Mouse (Mus musculus): ENCODE measurements around the gene Tpm3. TPM values are rescaled to one million over a fixed set of nuclear protein-coding genes. Genes with fewer than 3 reads are reported as not detected.
A peak's percentile ranks its signal among the peaks of the same experiment; 100 is the strongest.

The Tpm3 gene
- polyA plus RNA-seq, 1 experiment from 2014 or later, result 533 TPM

DNA sequence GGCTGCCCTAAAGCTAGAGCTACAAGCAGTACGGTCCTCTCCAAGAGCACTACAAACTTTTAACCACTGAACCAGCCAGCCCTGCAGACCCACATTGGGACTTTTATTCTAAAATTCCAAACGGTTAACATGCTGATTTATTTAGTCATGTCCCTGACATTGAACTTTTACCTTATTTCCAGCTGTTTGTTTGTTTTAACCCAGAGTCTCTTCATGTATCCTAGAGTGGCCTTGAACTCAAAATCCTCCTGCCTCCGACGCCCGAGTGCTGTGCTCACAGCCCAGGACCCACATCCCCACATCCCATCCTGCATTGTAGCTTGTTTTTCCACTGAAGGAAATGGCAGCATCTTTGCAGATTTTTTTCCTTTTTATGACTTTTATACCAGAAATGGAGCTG lies 62.5 kb downstream of the Tpm3 start:
- Histone ChIP-seq H3K4me3 (ENCODE audit: low read depth, low read length) (no peak overlapping the region), H3K4me1 (ENCODE audit: control insufficient read depth, insufficient read depth, low read length) (no peaks in the 10 kb centered on the region), H3K27ac (ENCODE audit: low read length) (no peak overlapping the region), H3K9me3 (ENCODE audit: control insufficient read depth, low read depth, low read length) (no peaks in the 10 kb centered on the region), H3K36me3 (ENCODE audit: control insufficient read depth, insufficient read depth, low read length) (no peaks in the 10 kb centered on the region), H3K4me2 (replicated peaks; ENCODE audit: low read depth, low read length) (no peak overlapping the region), H3K27me3 (ENCODE audit: control insufficient read depth, insufficient read depth, low read length) (no peaks in the 10 kb centered on the region), H3K9ac (replicated peaks; ENCODE audit: low read depth, low read length) (no peak overlapping the region)
- 52% methylated on average over 5 of the region's 5 CpGs for WGBS
- ATAC-seq (ENCODE audit: insufficient number of reproducible peaks, insufficient read depth, low FRiP score, low read depth), result no peak

DNA sequence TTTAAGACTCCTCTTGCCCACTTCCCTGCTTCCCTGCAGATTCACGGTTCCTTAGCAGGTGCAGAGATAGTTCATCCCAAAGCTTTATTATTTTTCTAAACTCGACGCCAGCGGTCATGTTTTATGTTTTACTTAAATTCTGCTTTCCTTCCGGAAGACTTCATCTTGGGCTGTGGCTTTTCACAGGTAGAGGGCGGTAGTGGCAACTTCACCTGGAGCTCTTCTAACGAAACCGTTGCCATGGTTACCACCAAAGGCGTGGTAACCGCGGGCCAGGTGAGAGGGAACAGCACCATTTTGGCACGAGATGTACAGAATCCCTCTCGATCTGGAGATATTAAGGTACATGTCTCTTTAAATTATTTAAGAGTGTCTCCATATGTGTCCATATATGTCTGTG lies 64.2 kb downstream of the Tpm3 start:
- ATAC-seq (ENCODE audit: insufficient number of reproducible peaks, insufficient read depth, low FRiP score, low read depth), result no peak
- H3K9ac ChIP-seq (replicated peaks; ENCODE audit: low read depth, low read length), result no peak overlapping the region
- no peaks in the 10 kb centered on the region for H3K36me3 ChIP-seq (ENCODE audit: control insufficient read depth, insufficient read depth, low read length)
- H3K9me3 ChIP-seq (ENCODE audit: control insufficient read depth, low read depth, low read length), result no peaks in the 10 kb centered on the region
- no peak overlapping the region for H3K4me2 ChIP-seq (replicated peaks; ENCODE audit: low read depth, low read length)
- no peaks in the 10 kb centered on the region for H3K27me3 ChIP-seq (ENCODE audit: control insufficient read depth, insufficient read depth, low read length)
- no peak overlapping the region for H3K27ac ChIP-seq (ENCODE audit: low read length)
- H3K4me3 ChIP-seq (ENCODE audit: low read depth, low read length), result no peak overlapping the region
- 41% methylated on average over 13 of the region's 13 CpGs for WGBS
- no peaks in the 10 kb centered on the region for H3K4me1 ChIP-seq (ENCODE audit: control insufficient read depth, insufficient read depth, low read length)

DNA sequence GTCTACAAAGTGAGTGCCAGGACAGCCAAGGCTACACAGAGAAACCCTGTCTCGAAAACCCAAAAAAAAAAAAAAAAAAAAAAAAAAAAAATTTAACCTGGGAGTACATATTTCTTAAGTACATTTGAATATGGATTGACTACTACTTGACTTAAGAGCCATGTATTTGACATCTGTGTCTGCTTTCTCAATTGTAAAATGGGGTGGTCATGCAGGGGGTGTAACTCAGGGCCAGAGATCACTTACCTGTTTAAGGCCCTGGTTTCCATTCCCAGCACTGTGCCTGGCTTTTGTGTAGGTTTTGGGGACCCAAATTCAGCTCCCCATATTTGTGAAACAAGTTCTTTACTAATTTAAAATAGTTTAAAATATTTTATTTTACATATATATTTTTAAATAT lies 65.2 kb downstream of the Tpm3 start:
- Histone ChIP-seq H3K27ac (ENCODE audit: low read length) (no peak overlapping the region), H3K9ac (replicated peaks; ENCODE audit: low read depth, low read length) (no peak overlapping the region), H3K4me3 (ENCODE audit: low read depth, low read length) (no peak overlapping the region), H3K4me2 (replicated peaks; ENCODE audit: low read depth, low read length) (no peak overlapping the region), H3K36me3 (ENCODE audit: control insufficient read depth, insufficient read depth, low read length) (no peaks in the 10 kb centered on the region), H3K4me1 (ENCODE audit: control insufficient read depth, insufficient read depth, low read length) (no peaks in the 10 kb centered on the region), H3K27me3 (ENCODE audit: control insufficient read depth, insufficient read depth, low read length) (no peaks in the 10 kb centered on the region), H3K9me3 (ENCODE audit: control insufficient read depth, low read depth, low read length) (no peaks in the 10 kb centered on the region)
- 86% methylated on average over 1 of the region's 1 CpGs for WGBS
- ATAC-seq (ENCODE audit: insufficient number of reproducible peaks, insufficient read depth, low FRiP score, low read depth), result no peak

DNA sequence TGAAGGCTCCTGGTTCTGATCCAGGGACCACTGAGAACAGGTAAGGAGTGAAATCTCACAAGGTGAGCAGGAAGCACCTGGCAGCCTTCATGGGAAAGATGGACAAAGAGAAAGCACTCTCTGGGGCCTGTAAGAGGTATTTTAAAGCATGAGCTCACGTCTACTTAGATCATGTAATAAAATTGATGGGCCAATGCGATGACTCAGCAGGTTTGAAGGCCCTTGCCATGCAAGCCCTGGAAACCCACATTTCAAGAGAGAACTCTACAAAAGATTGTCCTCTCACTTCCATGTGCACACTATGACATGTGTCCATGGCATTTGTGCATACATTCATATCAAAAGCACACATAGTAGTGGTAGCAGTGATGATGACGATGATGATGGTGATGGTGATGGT lies 67.5 kb downstream of the Tpm3 start:
- no peak overlapping the region for H3K4me2 ChIP-seq (replicated peaks; ENCODE audit: low read depth, low read length)
- no peak for ATAC-seq (ENCODE audit: insufficient number of reproducible peaks, insufficient read depth, low FRiP score, low read depth)
- H3K27me3 ChIP-seq (ENCODE audit: control insufficient read depth, insufficient read depth, low read length), result no peaks in the 10 kb centered on the region
- no peaks in the 10 kb centered on the region for H3K36me3 ChIP-seq (ENCODE audit: control insufficient read depth, insufficient read depth, low read length)
- H3K4me3 ChIP-seq (ENCODE audit: low read depth, low read length), result no peak overlapping the region
- H3K4me1 ChIP-seq (ENCODE audit: control insufficient read depth, insufficient read depth, low read length), result no peaks in the 10 kb centered on the region
- no peaks in the 10 kb centered on the region for H3K9me3 ChIP-seq (ENCODE audit: control insufficient read depth, low read depth, low read length)
- WGBS, result 92% methylated on average over 3 of the region's 3 CpGs
- H3K9ac ChIP-seq (replicated peaks; ENCODE audit: low read depth, low read length), result no peak overlapping the region
- no peak overlapping the region for H3K27ac ChIP-seq (ENCODE audit: low read length)

DNA sequence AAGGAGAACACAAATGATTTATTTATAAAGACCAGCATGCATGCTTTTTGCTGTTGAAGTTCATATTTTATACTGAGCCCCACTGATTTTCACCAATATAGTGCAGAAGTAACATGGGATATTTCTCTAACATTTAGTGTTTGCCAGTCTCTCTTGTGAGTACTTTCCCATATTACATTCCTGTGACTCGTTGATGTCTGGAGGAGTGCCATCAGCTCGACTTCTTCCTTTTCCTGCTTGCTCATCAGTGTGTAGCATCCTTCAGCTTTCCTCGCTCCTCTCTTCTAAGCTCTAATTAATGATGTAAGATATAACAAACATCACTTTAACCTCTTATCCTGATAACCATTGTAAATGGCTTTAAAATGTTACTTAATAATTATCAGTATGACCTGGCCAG lies 73.0 kb downstream of the Tpm3 start:
- no peaks in the 10 kb centered on the region for H3K9me3 ChIP-seq (ENCODE audit: control insufficient read depth, low read depth, low read length)
- H3K9ac ChIP-seq (replicated peaks; ENCODE audit: low read depth, low read length), result no peak overlapping the region
- no peak for ATAC-seq (ENCODE audit: insufficient number of reproducible peaks, insufficient read depth, low FRiP score, low read depth)
- H3K27ac ChIP-seq (ENCODE audit: low read length), result no peak overlapping the region
- no peak overlapping the region for H3K4me2 ChIP-seq (replicated peaks; ENCODE audit: low read depth, low read length)
- H3K36me3 ChIP-seq (ENCODE audit: control insufficient read depth, insufficient read depth, low read length), result no peaks in the 10 kb centered on the region
- WGBS, result 76% methylated on average over 3 of the region's 3 CpGs
- no peak overlapping the region for H3K4me3 ChIP-seq (ENCODE audit: low read depth, low read length)
- H3K27me3 ChIP-seq (ENCODE audit: control insufficient read depth, insufficient read depth, low read length), result no peaks in the 10 kb centered on the region
- no peaks in the 10 kb centered on the region for H3K4me1 ChIP-seq (ENCODE audit: control insufficient read depth, insufficient read depth, low read length)

DNA sequence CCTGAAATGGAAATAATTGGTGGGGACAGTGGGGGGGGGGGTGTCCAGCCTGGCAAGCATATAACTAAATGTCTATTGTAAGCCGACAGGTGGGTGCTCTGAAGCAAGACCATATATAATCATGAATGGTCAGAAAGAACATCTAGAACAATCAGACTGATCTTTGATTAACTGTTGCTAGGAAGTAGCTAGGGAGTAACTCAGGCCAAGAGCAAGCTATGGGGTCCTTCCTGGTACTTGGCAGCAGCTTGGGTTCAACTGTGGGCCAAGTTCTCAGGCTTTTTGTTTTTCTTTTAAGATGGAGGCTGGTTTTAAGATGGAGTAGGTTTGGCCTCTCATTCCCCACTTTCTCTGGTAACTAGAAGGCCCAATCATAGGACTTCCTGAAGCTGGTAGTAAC lies 74.2 kb downstream of the Tpm3 start:
- no peaks in the 10 kb centered on the region for H3K36me3 ChIP-seq (ENCODE audit: control insufficient read depth, insufficient read depth, low read length)
- H3K4me3 ChIP-seq (ENCODE audit: low read depth, low read length), result no peak overlapping the region
- WGBS, result 96% methylated on average over 1 of the region's 1 CpGs
- no peak overlapping the region for H3K4me2 ChIP-seq (replicated peaks; ENCODE audit: low read depth, low read length)
- no peaks in the 10 kb centered on the region for H3K9me3 ChIP-seq (ENCODE audit: control insufficient read depth, low read depth, low read length)
- no peaks in the 10 kb centered on the region for H3K27me3 ChIP-seq (ENCODE audit: control insufficient read depth, insufficient read depth, low read length)
- no peak overlapping the region for H3K27ac ChIP-seq (ENCODE audit: low read length)
- no peak for ATAC-seq (ENCODE audit: insufficient number of reproducible peaks, insufficient read depth, low FRiP score, low read depth)
- H3K9ac ChIP-seq (replicated peaks; ENCODE audit: low read depth, low read length), result no peak overlapping the region
- no peaks in the 10 kb centered on the region for H3K4me1 ChIP-seq (ENCODE audit: control insufficient read depth, insufficient read depth, low read length)

MicroRNAs encoded within 50 kb of the gene (microRNA counts, 519-probe panel; counts per million panel counts)
- microRNA mmu-miR-190b, result 3,480 counts per million, percentile 68 among the panel's probes with 10 or more counts

Small RNAs within 50 kb of the gene (microRNA-seq; reads per million reads assigned to microRNA genes)
- 14.8 reads per million, percentile 25 among the genes with 10 or more reads in this experiment for gene Mir190b

Other genes starting within 250 kb of the Tpm3 start
- 4.0 and 5.7 TPM in 2 replicates for gene She, start 241.3 kb upstream of the Tpm3 start, polyA plus RNA-seq (2014; fragmentation: Nextera tagmentation; extraction: Ambion mirVana)
- 1.6 and 1.8 TPM in 2 replicates for gene Il6ra, start 159.5 kb upstream of the Tpm3 start, polyA plus RNA-seq (2014; fragmentation: Nextera tagmentation; extraction: Ambion mirVana)
- 19.0 and 21.0 TPM in 2 replicates for gene Atp8b2, start 109.1 kb upstream of the Tpm3 start, polyA plus RNA-seq (2014; fragmentation: Nextera tagmentation; extraction: Ambion mirVana)
- 122 and 123 TPM in 2 replicates for gene Hax1, start 73.9 kb upstream of the Tpm3 start, polyA plus RNA-seq (2014; fragmentation: Nextera tagmentation; extraction: Ambion mirVana)
- 157 and 162 TPM in 2 replicates for gene 4933434E20Rik, start 21.0 kb upstream of the Tpm3 start, polyA plus RNA-seq (2014; fragmentation: Nextera tagmentation; extraction: Ambion mirVana)
- 242 and 258 TPM in 2 replicates for gene Ubap2l, start 20.0 kb upstream of the Tpm3 start, polyA plus RNA-seq (2014; fragmentation: Nextera tagmentation; extraction: Ambion mirVana)
- 0.69 and 0.98 TPM in 2 replicates for gene Nup210l, start 31.5 kb downstream of the Tpm3 start, polyA plus RNA-seq (2014; fragmentation: Nextera tagmentation; extraction: Ambion mirVana)
- gene Rps27, start 141.0 kb downstream of the Tpm3 start, polyA plus RNA-seq (2014; fragmentation: Nextera tagmentation; extraction: Ambion mirVana), result 2,110 and 2,351 TPM in 2 replicates
- 17.7 and 18.1 TPM in 2 replicates for gene Rab13, start 141.0 kb downstream of the Tpm3 start, polyA plus RNA-seq (2014; fragmentation: Nextera tagmentation; extraction: Ambion mirVana)
- 112 and 116 TPM in 2 replicates for gene Jtb, start 158.9 kb downstream of the Tpm3 start, polyA plus RNA-seq (2014; fragmentation: Nextera tagmentation; extraction: Ambion mirVana)
- 20.6 and 21.4 TPM in 2 replicates for gene Creb3l4, start 170.9 kb downstream of the Tpm3 start, polyA plus RNA-seq (2014; fragmentation: Nextera tagmentation; extraction: Ambion mirVana)
- gene Slc39a1, start 175.5 kb downstream of the Tpm3 start, polyA plus RNA-seq (2014; fragmentation: Nextera tagmentation; extraction: Ambion mirVana), result 114 and 119 TPM in 2 replicates
- 18.8 and 21.4 TPM in 2 replicates for gene Crtc2, start 181.5 kb downstream of the Tpm3 start, polyA plus RNA-seq (2014; fragmentation: Nextera tagmentation; extraction: Ambion mirVana)
- gene Dennd4b, start 192.5 kb downstream of the Tpm3 start, polyA plus RNA-seq (2014; fragmentation: Nextera tagmentation; extraction: Ambion mirVana), result 3.0 and 3.6 TPM in 2 replicates
- 22.3 and 28.7 TPM in 2 replicates for gene Gatad2b, start 220.5 kb downstream of the Tpm3 start, polyA plus RNA-seq (2014; fragmentation: Nextera tagmentation; extraction: Ambion mirVana)